Mouse (Mus musculus): ENCODE data around the gene Abcc2.
A peak's percentile ranks its signal among the peaks of the same experiment; 100 is the strongest.

- TF ChIP-seq CTCF (IDR thresholded peaks at IDR 0.05; ENCODE audit: low read depth) (peak; percentile 87), EP300 (IDR thresholded peaks at IDR 0.05; ENCODE audit: low read depth) (no peak)
These were observed 50.6 kb downstream of the Abcc2 start for GRCm38 (mm10) chr19:43832425-43833069.

Measured in liver, postnatal 0 days (tissue).